Mouse (Mus musculus): ENCODE measurements around the gene Hs3st4.

GRCm38 (mm10) chr7:124249838-124250237 is 267.2 kb downstream of the Hs3st4 start:
- no peak for TF ChIP-seq POLR2A (IDR thresholded peaks at IDR 0.05; ENCODE audit: borderline replicate concordance, control insufficient read depth, low read depth, low read length)
- no peak for TF ChIP-seq CTCF (IDR thresholded peaks at IDR 0.05; ENCODE audit: control insufficient read depth, insufficient read depth, low read length)
